Mouse (Mus musculus): Measurements from ENCODE around the gene Hist1h3e. TPM values are rescaled to one million over a fixed set of nuclear protein-coding genes. Genes with fewer than 3 reads are reported as not detected.

Gene Hist1h3e
- polyA plus RNA-seq, 2 experiments = 7.0 to 36.1 TPM

DNA sequence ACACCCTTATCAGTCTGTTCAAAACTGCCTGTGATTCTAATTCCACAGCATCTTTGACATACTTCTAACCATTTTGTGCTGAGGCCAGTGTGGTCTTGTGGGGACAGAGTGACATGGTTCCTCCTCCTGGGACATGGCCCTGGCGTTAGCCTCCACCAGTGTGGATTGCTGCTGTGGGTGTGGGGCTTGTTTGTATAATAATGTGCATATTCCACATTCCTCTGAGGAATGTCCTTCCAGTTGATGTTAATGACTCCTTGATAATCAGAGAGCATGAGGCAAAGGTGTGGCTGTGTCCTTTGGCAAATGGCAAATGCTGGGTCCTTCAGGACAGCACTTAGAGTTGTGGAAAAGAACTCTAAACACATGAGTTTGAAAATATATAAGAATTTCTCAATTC is 48.7 kb downstream of the Hist1h3e start:
- no peak overlapping the region for H3K4me2 ChIP-seq (replicated peaks; ENCODE audit: low read depth, low read length, severe bottlenecking)
- H3K27me3 ChIP-seq (ENCODE audit: control insufficient read depth, insufficient read depth, low read length) = no peaks in the 10 kb centered on the region
- no peak for ATAC-seq (ENCODE audit: low FRiP score, low read depth)
- no peak overlapping the region for H3K9ac ChIP-seq (ENCODE audit: low read depth, low read length, severe bottlenecking)
- H3K4me1 ChIP-seq (ENCODE audit: control insufficient read depth, insufficient read depth, low read length) = 0 out of 2 replicates have a peak, but pooled peaks cover 4% of the 10 kb centered on the region
- H3K27ac ChIP-seq (replicated peaks; ENCODE audit: low read depth, low read length) = no peak overlapping the region
- no peaks in the 10 kb centered on the region for H3K9me3 ChIP-seq (ENCODE audit: control insufficient read depth, low read length)
- 90% methylated on average over 1 of the region's 1 CpGs for WGBS
- H3K4me3 ChIP-seq (replicated peaks; ENCODE audit: low read length) = no peak overlapping the region
- H3K36me3 ChIP-seq (ENCODE audit: control insufficient read depth, insufficient read depth, low read length) = no peaks in the 10 kb centered on the region
- no peak for DNase-seq (ENCODE audit: low spot score)
- TF ChIP-seq POLR2A (IDR thresholded peaks at IDR 0.05; ENCODE audit: borderline replicate concordance, extremely low read depth, insufficient read depth, insufficient read length) = no peak

Small RNA genes lying within 50 kb of the gene (microRNA-seq; reads per million reads assigned to microRNA genes)
- not detected for gene Gm44297
- gene Gm44359 = not detected
- not detected for gene Gm44394
- 1.1 reads per million for gene n-TStga1

Other genes starting within 250 kb of the Hist1h3e start
Only the 30 nearest of the 35 such genes appear.
- 15.1 and 20.2 TPM in 2 replicates for gene Zfp322a, start 193.2 kb downstream of the Hist1h3e start, polyA plus RNA-seq (2012; rRNA removed)
- gene Zfp322a, start 193.2 kb downstream of the Hist1h3e start, polyA plus RNA-seq (2014; fragmentation: Nextera tagmentation; extraction: Ambion mirVana) = 42.9 and 50.7 TPM in 2 replicates
- 6.9 and 9.9 TPM in 2 replicates for gene Abt1, start 138.5 kb downstream of the Hist1h3e start, polyA plus RNA-seq (2012; rRNA removed)
- 12.0 and 12.2 TPM in 2 replicates for gene Abt1, start 138.5 kb downstream of the Hist1h3e start, polyA plus RNA-seq (2014; fragmentation: Nextera tagmentation; extraction: Ambion mirVana)
- gene Btn1a1, start 96.5 kb downstream of the Hist1h3e start, polyA plus RNA-seq (2012; rRNA removed) = 0.31 and 0.32 TPM in 2 replicates
- gene Btn1a1, start 96.5 kb downstream of the Hist1h3e start, polyA plus RNA-seq (2014; fragmentation: Nextera tagmentation; extraction: Ambion mirVana) = not detected in 2 replicates
- gene Btn2a2, start 73.5 kb downstream of the Hist1h3e start, polyA plus RNA-seq (2012; rRNA removed) = 0.62 and 0.79 TPM in 2 replicates
- gene Btn2a2, start 73.5 kb downstream of the Hist1h3e start, polyA plus RNA-seq (2014; fragmentation: Nextera tagmentation; extraction: Ambion mirVana) = 0.89 and 1.2 TPM in 2 replicates
- gene Hist1h4h, start 31.3 kb downstream of the Hist1h3e start, polyA plus RNA-seq (2012; rRNA removed) = 18.2 and 19.2 TPM in 2 replicates
- 5.5 and 8.1 TPM in 2 replicates for gene Hist1h4h, start 31.3 kb downstream of the Hist1h3e start, polyA plus RNA-seq (2014; fragmentation: Nextera tagmentation; extraction: Ambion mirVana)
- 557 and 662 TPM in 2 replicates for gene Hist1h2af, start 28.5 kb downstream of the Hist1h3e start, polyA plus RNA-seq (2012; rRNA removed)
- 9.1 and 11.0 TPM in 2 replicates for gene Hist1h2af, start 28.5 kb downstream of the Hist1h3e start, polyA plus RNA-seq (2014; fragmentation: Nextera tagmentation; extraction: Ambion mirVana)
- gene Hist1h3g, start 26.9 kb downstream of the Hist1h3e start, polyA plus RNA-seq (2012; rRNA removed) = 32.6 and 62.7 TPM in 2 replicates
- 4.1 and 6.7 TPM in 2 replicates for gene Hist1h3g, start 26.9 kb downstream of the Hist1h3e start, polyA plus RNA-seq (2014; fragmentation: Nextera tagmentation; extraction: Ambion mirVana)
- 5.2 and 6.1 TPM in 2 replicates for gene Hist1h2bh, start 19.0 kb downstream of the Hist1h3e start, polyA plus RNA-seq (2012; rRNA removed)
- 0.48 and 0.57 TPM in 2 replicates for gene Hist1h2bh, start 19.0 kb downstream of the Hist1h3e start, polyA plus RNA-seq (2014; fragmentation: Nextera tagmentation; extraction: Ambion mirVana)
- gene Hist1h3f, start 18.3 kb downstream of the Hist1h3e start, polyA plus RNA-seq (2012; rRNA removed) = 4.1 and 7.4 TPM in 2 replicates
- 0.65 and 1.00 TPM in 2 replicates for gene Hist1h3f, start 18.3 kb downstream of the Hist1h3e start, polyA plus RNA-seq (2014; fragmentation: Nextera tagmentation; extraction: Ambion mirVana)
- 13.7 and 21.4 TPM in 2 replicates for gene Hist1h4f, start 10.7 kb downstream of the Hist1h3e start, polyA plus RNA-seq (2012; rRNA removed)
- 2.6 and 2.8 TPM in 2 replicates for gene Hist1h4f, start 10.7 kb downstream of the Hist1h3e start, polyA plus RNA-seq (2014; fragmentation: Nextera tagmentation; extraction: Ambion mirVana)
- gene Hist1h1d, start 9.1 kb downstream of the Hist1h3e start, polyA plus RNA-seq (2012; rRNA removed) = 0.50 and 0.62 TPM in 2 replicates
- 0.47 and 0.61 TPM in 2 replicates for gene Hist1h1d, start 9.1 kb downstream of the Hist1h3e start, polyA plus RNA-seq (2014; fragmentation: Nextera tagmentation; extraction: Ambion mirVana)
- gene Hist1h2ae, start 8.9 kb upstream of the Hist1h3e start, polyA plus RNA-seq (2012; rRNA removed) = 19.8 and 35.0 TPM in 2 replicates
- 103 and 109 TPM in 2 replicates for gene Hist1h2ae, start 8.9 kb upstream of the Hist1h3e start, polyA plus RNA-seq (2014; fragmentation: Nextera tagmentation; extraction: Ambion mirVana)
- gene Hist1h2bg, start 9.0 kb upstream of the Hist1h3e start, polyA plus RNA-seq (2012; rRNA removed) = 38.9 and 60.8 TPM in 2 replicates
- gene Hist1h2bg, start 9.0 kb upstream of the Hist1h3e start, polyA plus RNA-seq (2014; fragmentation: Nextera tagmentation; extraction: Ambion mirVana) = 6.9 and 10.0 TPM in 2 replicates
- gene Hist1h2bf, start 11.8 kb upstream of the Hist1h3e start, polyA plus RNA-seq (2012; rRNA removed) = 17.8 and 25.9 TPM in 2 replicates
- gene Hist1h2bf, start 11.8 kb upstream of the Hist1h3e start, polyA plus RNA-seq (2014; fragmentation: Nextera tagmentation; extraction: Ambion mirVana) = 5.3 and 8.5 TPM in 2 replicates
- gene Hist1h2ad, start 12.0 kb upstream of the Hist1h3e start, polyA plus RNA-seq (2012; rRNA removed) = 6.1 and 13.9 TPM in 2 replicates
- gene Hist1h2ad, start 12.0 kb upstream of the Hist1h3e start, polyA plus RNA-seq (2014; fragmentation: Nextera tagmentation; extraction: Ambion mirVana) = 1.2 and 5.3 TPM in 2 replicates
- 30.0 and 33.8 TPM in 2 replicates for gene Hist1h3d, start 13.4 kb upstream of the Hist1h3e start, polyA plus RNA-seq (2012; rRNA removed)
- 6.8 and 10.4 TPM in 2 replicates for gene Hist1h3d, start 13.4 kb upstream of the Hist1h3e start, polyA plus RNA-seq (2014; fragmentation: Nextera tagmentation; extraction: Ambion mirVana)
- gene Hist1h4d, start 19.2 kb upstream of the Hist1h3e start, polyA plus RNA-seq (2012; rRNA removed) = 9.4 and 9.8 TPM in 2 replicates
- 95.5 and 101 TPM in 2 replicates for gene Hist1h4d, start 19.2 kb upstream of the Hist1h3e start, polyA plus RNA-seq (2014; fragmentation: Nextera tagmentation; extraction: Ambion mirVana)
- gene Hist1h2be, start 58.8 kb upstream of the Hist1h3e start, polyA plus RNA-seq (2012; rRNA removed) = 3.0 and 3.4 TPM in 2 replicates
- gene Hist1h2be, start 58.8 kb upstream of the Hist1h3e start, polyA plus RNA-seq (2014; fragmentation: Nextera tagmentation; extraction: Ambion mirVana) = 1.2 and 1.5 TPM in 2 replicates
- gene Hist1h1e, start 60.2 kb upstream of the Hist1h3e start, polyA plus RNA-seq (2012; rRNA removed) = 7.4 and 7.7 TPM in 2 replicates
- gene Hist1h1e, start 60.2 kb upstream of the Hist1h3e start, polyA plus RNA-seq (2014; fragmentation: Nextera tagmentation; extraction: Ambion mirVana) = 15.8 and 16.4 TPM in 2 replicates
- 1.6 and 2.7 TPM in 2 replicates for gene Hist1h2ac, start 121.6 kb upstream of the Hist1h3e start, polyA plus RNA-seq (2012; rRNA removed)
- 0.65 and 0.78 TPM in 2 replicates for gene Hist1h2ac, start 121.6 kb upstream of the Hist1h3e start, polyA plus RNA-seq (2014; fragmentation: Nextera tagmentation; extraction: Ambion mirVana)
- gene Hist1h2bc, start 121.8 kb upstream of the Hist1h3e start, polyA plus RNA-seq (2012; rRNA removed) = 48.2 and 49.5 TPM in 2 replicates
- gene Hist1h2bc, start 121.8 kb upstream of the Hist1h3e start, polyA plus RNA-seq (2014; fragmentation: Nextera tagmentation; extraction: Ambion mirVana) = 34.9 and 44.4 TPM in 2 replicates
- 0.20 and 0.33 TPM in 2 replicates for gene Hist1h1t, start 133.4 kb upstream of the Hist1h3e start, polyA plus RNA-seq (2012; rRNA removed)
- gene Hist1h1t, start 133.4 kb upstream of the Hist1h3e start, polyA plus RNA-seq (2014; fragmentation: Nextera tagmentation; extraction: Ambion mirVana) = 0.21 TPM in 1 of 2 replicates, not detected in the other
- 5.6 and 10.0 TPM in 2 replicates for gene Hist1h4c, start 136.1 kb upstream of the Hist1h3e start, polyA plus RNA-seq (2012; rRNA removed)
- 8.7 and 10.2 TPM in 2 replicates for gene Hist1h4c, start 136.1 kb upstream of the Hist1h3e start, polyA plus RNA-seq (2014; fragmentation: Nextera tagmentation; extraction: Ambion mirVana)
- 3.6 and 4.5 TPM in 2 replicates for gene Hfe, start 148.5 kb upstream of the Hist1h3e start, polyA plus RNA-seq (2012; rRNA removed)
- 9.3 and 10.5 TPM in 2 replicates for gene Hfe, start 148.5 kb upstream of the Hist1h3e start, polyA plus RNA-seq (2014; fragmentation: Nextera tagmentation; extraction: Ambion mirVana)
- gene Hist1h1c, start 176.4 kb upstream of the Hist1h3e start, polyA plus RNA-seq (2012; rRNA removed) = 23.7 and 28.5 TPM in 2 replicates
- gene Hist1h1c, start 176.4 kb upstream of the Hist1h3e start, polyA plus RNA-seq (2014; fragmentation: Nextera tagmentation; extraction: Ambion mirVana) = 24.7 and 27.5 TPM in 2 replicates
- gene Hist1h3c, start 183.2 kb upstream of the Hist1h3e start, polyA plus RNA-seq (2012; rRNA removed) = 41.4 and 92.0 TPM in 2 replicates
- gene Hist1h3c, start 183.2 kb upstream of the Hist1h3e start, polyA plus RNA-seq (2014; fragmentation: Nextera tagmentation; extraction: Ambion mirVana) = 8.1 and 12.0 TPM in 2 replicates
- 13.5 and 15.9 TPM in 2 replicates for gene Hist1h2bb, start 184.4 kb upstream of the Hist1h3e start, polyA plus RNA-seq (2012; rRNA removed)
- gene Hist1h2bb, start 184.4 kb upstream of the Hist1h3e start, polyA plus RNA-seq (2014; fragmentation: Nextera tagmentation; extraction: Ambion mirVana) = 1.2 and 1.4 TPM in 2 replicates
- gene Hist1h2ab, start 188.8 kb upstream of the Hist1h3e start, polyA plus RNA-seq (2012; rRNA removed) = 37.1 and 40.4 TPM in 2 replicates
- gene Hist1h2ab, start 188.8 kb upstream of the Hist1h3e start, polyA plus RNA-seq (2014; fragmentation: Nextera tagmentation; extraction: Ambion mirVana) = 39.0 and 40.1 TPM in 2 replicates
- 52.4 and 65.5 TPM in 2 replicates for gene Hist1h3b, start 189.9 kb upstream of the Hist1h3e start, polyA plus RNA-seq (2012; rRNA removed)
- 6.5 and 12.4 TPM in 2 replicates for gene Hist1h3b, start 189.9 kb upstream of the Hist1h3e start, polyA plus RNA-seq (2014; fragmentation: Nextera tagmentation; extraction: Ambion mirVana)
- 20.0 and 26.6 TPM in 2 replicates for gene Hist1h4b, start 194.6 kb upstream of the Hist1h3e start, polyA plus RNA-seq (2012; rRNA removed)
- 4.4 and 6.6 TPM in 2 replicates for gene Hist1h4b, start 194.6 kb upstream of the Hist1h3e start, polyA plus RNA-seq (2014; fragmentation: Nextera tagmentation; extraction: Ambion mirVana)